Mouse (Mus musculus) ES-Bruce4 (cell line): ENCODE measurements around the gene Hmgb2.
"Not testable (repeated sequence)": the region's sequence is repeated elsewhere in the genome, so short reads cannot be mapped to it uniquely, and the experiment has no call there.

Experiments
- CTCF ChIP-seq: IDR thresholded peaks from one replicate; pipeline ENCODE4 v1.8.1; 2011; ENCODE audit warnings: low read depth, low read length
- EP300 ChIP-seq: IDR thresholded peaks from 2 replicates; pipeline ENCODE4 v1.6.1; 2011; ENCODE audit warnings: low read depth, low read length; ENCODE audit not compliant: insufficient read depth

DNA sequence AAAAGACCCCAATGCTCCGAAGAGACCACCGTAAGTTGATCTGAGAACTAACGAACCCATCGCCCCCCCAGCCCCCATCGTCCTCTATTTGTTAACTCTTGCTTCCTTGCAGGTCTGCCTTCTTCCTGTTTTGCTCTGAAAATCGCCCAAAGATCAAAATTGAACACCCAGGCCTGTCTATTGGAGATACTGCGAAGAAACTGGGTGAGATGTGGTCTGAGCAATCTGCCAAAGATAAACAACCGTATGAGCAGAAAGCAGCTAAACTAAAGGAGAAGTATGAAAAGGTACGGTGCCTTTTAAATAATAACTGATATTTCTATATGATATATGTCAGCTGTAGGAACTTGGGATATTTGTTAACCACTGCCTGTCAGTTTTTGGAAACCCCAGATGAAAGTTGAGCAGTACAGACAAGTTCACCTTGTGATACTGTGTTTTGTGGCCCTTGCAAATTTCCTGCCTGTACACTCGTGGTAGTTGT, 1.5 kb downstream of the Hmgb2 start:
- TF ChIP-seq EP300, CTCF: not testable (repeated sequence)
